Mouse (Mus musculus) liver, embryonic 11.5 days (tissue): ENCODE results near the gene Ppp1r14a. TPM values are rescaled to one million over a fixed set of nuclear protein-coding genes. Genes with fewer than 3 reads are reported as not detected.

Source experiments
- ATAC-seq: fragments of 200-750 bp; cut with Nextera tagmentation; replicated peaks from 2 replicates; pipeline ENCODE4 v1.8.0; 2017; ENCODE audit warnings: moderate number of reproducible peaks, mild to moderate bottlenecking, moderate TSS enrichment, moderate library complexity; ENCODE audit not compliant: low FRiP score
- DNase-seq: peaks from one replicate; pipeline ENCODE4 v3.0.0-alpha.2; 2017; ENCODE audit warnings: low spot score
- H3K27ac ChIP-seq: fragments of 300-500 bp; sonication (generic); 2 replicates; pipeline ENCODE4 v1.5.1; 2014; ENCODE audit warnings: mild to moderate bottlenecking, low read depth, low read length, control low read depth
- H3K27me3 ChIP-seq: fragments of 300-500 bp; sonication (generic); replicated peaks from 2 replicates; pipeline ENCODE4 v1.6.1; 2014; ENCODE audit warnings: low read length, mixed read lengths; ENCODE audit not compliant: control insufficient read depth, insufficient read depth
- H3K36me3 ChIP-seq: fragments of 300-500 bp; sonication (generic); 2 replicates; pipeline ENCODE4 v1.6.1; 2014; ENCODE audit warnings: mild to moderate bottlenecking, low read length, moderate library complexity, mixed read lengths; ENCODE audit not compliant: control insufficient read depth, insufficient read depth
- H3K4me1 ChIP-seq: fragments of 300-500 bp; sonication (generic); replicated peaks from 2 replicates; pipeline ENCODE4 v1.6.1; 2014; ENCODE audit warnings: low read length, mixed read lengths; ENCODE audit not compliant: control insufficient read depth, insufficient read depth
- H3K4me2 ChIP-seq: fragments of 300-500 bp; sonication (generic); 2 replicates; pipeline ENCODE4 v1.6.1; 2014; ENCODE audit warnings: mild to moderate bottlenecking, control low read depth, moderate library complexity
- H3K4me3 ChIP-seq: fragments of 300-500 bp; sonication (generic); 2 replicates; pipeline ENCODE4 v1.5.1; 2014; ENCODE audit warnings: low read depth, low read length, control low read depth
- H3K9ac ChIP-seq: fragments of 300-500 bp; sonication (generic); 2 replicates; pipeline ENCODE4 v1.6.1; 2014; ENCODE audit warnings: low read depth, low read length, control low read depth
- H3K9me3 ChIP-seq: fragments of 300-500 bp; sonication (generic); 2 replicates; pipeline ENCODE4 v1.6.1; 2016; ENCODE audit warnings: low read length, inconsistent platforms, mixed read lengths; ENCODE audit not compliant: control insufficient read depth
- WGBS: fragments of 180-500 bp; shearing (Covaris S2); extraction: QIAGEN DNeasy Blood & Tissue Kit; methylation state at CpG from one replicate; pipeline ENCODE4 v1.1.7; 2014; 5-methylcytosine and 5-hydroxymethylcytosine counted together
- polyA plus RNA-seq: library from polyadenylated mRNA; unstranded; fragments of >200 nt; fragmentation: Nextera tagmentation; extraction: Ambion mirVana; gene quantifications from 2 replicates; pipeline ENCODE4 v1.2.1, GENCODE M21; 2014

The Ppp1r14a gene
- polyA plus RNA-seq, 1 experiment from 2014 or later: 6.9 TPM

GRCm38 (mm10) chr7:29283876-29284275 is 5.2 kb upstream of the Ppp1r14a start:
- WGBS: 80% methylated on average over 4 of the region's 4 CpGs
- Histone ChIP-seq H3K9me3 (no peaks in the 10 kb centered on the region), H3K9ac (no peak overlapping the region), H3K4me3 (no peak overlapping the region), H3K36me3 (no peaks in the 10 kb centered on the region), H3K4me1 (peaks cover 9% of the 10 kb centered on the region), H3K27ac (no peak overlapping the region), H3K4me2 (no peak overlapping the region), H3K27me3 (peaks cover 19% of the 10 kb centered on the region)
- no peak for DNase-seq
- no peak for ATAC-seq

DNA sequence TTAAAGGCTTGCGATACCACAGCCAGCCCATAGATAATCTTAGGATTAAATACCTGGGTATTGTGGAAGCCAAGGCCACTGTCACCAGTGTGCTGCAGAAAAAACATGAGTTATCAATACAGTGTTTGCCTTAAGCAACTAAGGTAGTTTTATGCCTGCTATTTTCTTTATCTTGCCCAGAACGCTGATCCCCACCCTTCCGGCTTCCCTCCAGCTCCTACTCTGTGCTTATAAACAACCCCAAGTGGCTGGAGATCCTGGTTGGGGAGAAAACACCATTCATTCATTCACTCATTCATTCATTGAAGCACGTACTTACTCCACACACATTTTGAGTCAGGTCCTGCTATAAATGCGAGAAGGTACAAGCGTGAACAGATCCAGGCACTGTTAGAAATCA is 4.6 kb upstream of the Ppp1r14a start:
- H3K4me2 ChIP-seq: no peak overlapping the region
- H3K9ac ChIP-seq: no peak overlapping the region
- 81% methylated on average over 6 of the region's 6 CpGs for WGBS
- H3K27me3 ChIP-seq: peaks cover 19% of the 10 kb centered on the region
- H3K27ac ChIP-seq: no peak overlapping the region
- DNase-seq (no peak), ATAC-seq (no peak)
- peaks cover 14% of the 10 kb centered on the region for H3K4me1 ChIP-seq
- H3K9me3 ChIP-seq: no peaks in the 10 kb centered on the region
- H3K36me3 ChIP-seq: no peaks in the 10 kb centered on the region
- H3K4me3 ChIP-seq: no peak overlapping the region

- H3K27ac ChIP-seq: no peak overlapping the region
- WGBS: 82% methylated on average over 7 of the region's 7 CpGs
- no peak for DNase-seq
- no peak for ATAC-seq
- no peaks in the 10 kb centered on the region for H3K36me3 ChIP-seq
- H3K9ac ChIP-seq: no peak overlapping the region
- H3K4me1 ChIP-seq: peaks cover 18% of the 10 kb centered on the region
- H3K4me3 ChIP-seq: no peak overlapping the region
- no peaks in the 10 kb centered on the region for H3K9me3 ChIP-seq
- peaks cover under 1% of the 10 kb centered on the region for H3K27me3 ChIP-seq
- H3K4me2 ChIP-seq: no peak overlapping the region
These were observed 1.6 kb upstream of the Ppp1r14a start for GRCm38 (mm10) chr7:29287481-29287880.

DNA sequence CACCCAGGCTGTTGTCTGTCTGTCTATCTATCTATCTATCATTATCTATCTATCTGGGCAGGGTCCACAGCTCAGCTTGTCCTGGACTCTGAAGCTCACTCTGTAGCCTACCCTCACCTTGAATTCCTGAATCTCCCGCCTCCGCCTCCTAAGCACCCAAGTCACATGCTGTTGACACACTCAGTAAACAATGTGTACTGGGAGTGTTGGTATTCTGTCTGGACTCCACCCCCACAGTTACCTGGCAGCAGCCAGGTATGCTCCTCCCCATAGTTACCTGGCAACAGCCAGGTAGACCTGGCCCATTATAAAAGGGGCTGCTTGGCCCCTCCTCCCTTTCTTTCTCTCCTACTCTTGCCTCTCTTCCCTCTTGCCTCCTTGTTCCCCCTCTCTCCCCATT is 1.0 kb upstream of the Ppp1r14a start:
- no peak overlapping the region for H3K9ac ChIP-seq
- ATAC-seq (no peak), DNase-seq (no peak)
- no peaks in the 10 kb centered on the region for H3K36me3 ChIP-seq
- peaks cover 24% of the 10 kb centered on the region for H3K4me1 ChIP-seq
- H3K9me3 ChIP-seq: no peaks in the 10 kb centered on the region
- WGBS: 84% methylated on average over 2 of the region's 2 CpGs
- H3K4me3 ChIP-seq: no peak overlapping the region
- no peak overlapping the region for H3K27ac ChIP-seq
- no peak overlapping the region for H3K4me2 ChIP-seq
- H3K27me3 ChIP-seq: no peaks in the 10 kb centered on the region; the same call in none of the 2 replicates

- H3K27me3 ChIP-seq: no peaks in the 10 kb centered on the region; the same call in none of the 2 replicates
- no peak for DNase-seq
- peak overlapping the region; percentile 81 for H3K4me2 ChIP-seq
- peak overlapping the region; percentile 55 for H3K9ac ChIP-seq
- H3K4me3 ChIP-seq: peak overlapping the region; percentile 59
- no peaks in the 10 kb centered on the region for H3K36me3 ChIP-seq
- WGBS: 78% methylated on average over 6 of the region's 6 CpGs
- H3K4me1 ChIP-seq: peaks cover 29% of the 10 kb centered on the region
- no peaks in the 10 kb centered on the region for H3K9me3 ChIP-seq
- H3K27ac ChIP-seq: peak overlapping the region; percentile 38; the same call in 1 of the 2 replicates
- ATAC-seq: no peak
These were observed 748 bp downstream of the Ppp1r14a start for GRCm38 (mm10) chr7:29289856-29290255.

- H3K4me2 ChIP-seq: 0 out of 2 replicates have a peak overlapping the region, but pooled peaks have one; percentile 8
- DNase-seq (no peak), ATAC-seq (no peak)
- H3K27me3 ChIP-seq: no peaks in the 10 kb centered on the region; the same call in none of the 2 replicates
- H3K27ac ChIP-seq: no peak overlapping the region
- no peak overlapping the region for H3K4me3 ChIP-seq
- no peaks in the 10 kb centered on the region for H3K9me3 ChIP-seq
- peaks cover 29% of the 10 kb centered on the region for H3K4me1 ChIP-seq
- no peak overlapping the region for H3K9ac ChIP-seq
- no peaks in the 10 kb centered on the region for H3K36me3 ChIP-seq
- WGBS: 60% methylated on average over 11 of the region's 11 CpGs
These were observed 1.8 kb downstream of the Ppp1r14a start for GRCm38 (mm10) chr7:29290691-29291485.

GRCm38 (mm10) chr7:29291616-29292457 is 2.7 kb downstream of the Ppp1r14a start:
- Histone ChIP-seq H3K27ac (no peak overlapping the region), H3K36me3 (no peaks in the 10 kb centered on the region), H3K4me2 (no peak overlapping the region), H3K9me3 (no peaks in the 10 kb centered on the region), H3K4me3 (no peak overlapping the region), H3K4me1 (peaks cover 29% of the 10 kb centered on the region), H3K27me3 (no peaks in the 10 kb centered on the region; the same call in none of the 2 replicates), H3K9ac (no peak overlapping the region)
- ATAC-seq: no peak
- 34% methylated on average over 7 of the region's 7 CpGs for WGBS
- DNase-seq: no peak

- Histone ChIP-seq H3K9ac (no peak overlapping the region), H3K4me3 (no peak overlapping the region), H3K9me3 (no peaks in the 10 kb centered on the region), H3K36me3 (no peaks in the 10 kb centered on the region), H3K4me2 (no peak overlapping the region), H3K27me3 (no peaks in the 10 kb centered on the region; the same call in none of the 2 replicates), H3K4me1 (peaks cover 29% of the 10 kb centered on the region), H3K27ac (no peak overlapping the region)
- DNase-seq (no peak), ATAC-seq (no peak)
- WGBS: 28% methylated on average over 8 of the region's 8 CpGs
These were observed 3.5 kb downstream of the Ppp1r14a start for GRCm38 (mm10) chr7:29292458-29293098.
